Mouse (Mus musculus): Measurements from ENCODE around the gene Rbm5.

Rbm5 gene

GRCm38 (mm10) chr9:107702606-107703185 lies 68.1 kb downstream of the Rbm5 start:
- DNase-seq (ENCODE audit: inconsistent age in 2 of 2, low spot score in 1 of 2) = no peak

GRCm38 (mm10) chr9:107701594-107701993 lies 69.2 kb downstream of the Rbm5 start:
- DNase-seq (ENCODE audit: inconsistent age in 2 of 2, low spot score in 1 of 2) = peak; percentile 82 to 91

- peak in 1 of 2 experiments; percentile 50 for DNase-seq (ENCODE audit: inconsistent age in 2 of 2, low spot score in 1 of 2)
Observed at GRCm38 (mm10) chr9:107700114-107700571, 70.7 kb downstream of the Rbm5 start.

- DNase-seq (ENCODE audit: inconsistent age in 2 of 2, low spot score in 1 of 2) = peak in 1 of 2 experiments; percentile 28
Observed at GRCm38 (mm10) chr9:107699376-107699980, 71.3 kb downstream of the Rbm5 start.

GRCm38 (mm10) chr9:107698611-107699190 lies 72.1 kb downstream of the Rbm5 start:
- DNase-seq (ENCODE audit: inconsistent age in 2 of 2, low spot score in 1 of 2) = peak in 1 of 2 experiments; percentile 48

GRCm38 (mm10) chr9:107697811-107698521 lies 72.8 kb downstream of the Rbm5 start:
- no peak for DNase-seq (ENCODE audit: inconsistent age in 2 of 2, low spot score in 1 of 2)

- DNase-seq (ENCODE audit: inconsistent age in 2 of 2, low spot score in 1 of 2) = peak in 1 of 2 experiments; percentile 74
Observed at GRCm38 (mm10) chr9:107696845-107697610, 73.8 kb downstream of the Rbm5 start.

- no peak for DNase-seq (ENCODE audit: inconsistent age in 2 of 2, low spot score in 1 of 2)
Observed at GRCm38 (mm10) chr9:107696106-107696479, 74.7 kb downstream of the Rbm5 start.

- DNase-seq (ENCODE audit: inconsistent age in 2 of 2, low spot score in 1 of 2) = peak in 1 of 2 experiments; percentile 66
Observed at GRCm38 (mm10) chr9:107695441-107696105, 75.2 kb downstream of the Rbm5 start.

- peak in 1 of 2 experiments; percentile 64 for DNase-seq (ENCODE audit: inconsistent age in 2 of 2, low spot score in 1 of 2)
Observed at GRCm38 (mm10) chr9:107694627-107695026, 76.2 kb downstream of the Rbm5 start.

- no peak for DNase-seq (ENCODE audit: inconsistent age in 2 of 2, low spot score in 1 of 2)
Observed at GRCm38 (mm10) chr9:107693433-107693987, 77.3 kb downstream of the Rbm5 start.

- no peak for DNase-seq (ENCODE audit: inconsistent age in 2 of 2, low spot score in 1 of 2)
Observed at GRCm38 (mm10) chr9:107692785-107693184, 78.0 kb downstream of the Rbm5 start.

- no peak for DNase-seq (ENCODE audit: inconsistent age in 2 of 2, low spot score in 1 of 2)
Observed at GRCm38 (mm10) chr9:107690391-107690790, 80.4 kb downstream of the Rbm5 start.
